Mouse (Mus musculus) fat pad, adult 2 months (tissue): ENCODE results near the gene Cdc42bpg.
"Not testable (repeated sequence)": the region's sequence is repeated elsewhere in the genome, so short reads cannot be mapped to it uniquely, and the experiment has no call there.

ENCODE experiments used
- DNase-seq: peaks from one replicate; pipeline ENCODE4 v3.0.0-alpha.2; 2011; ENCODE audit warnings: low read depth, low spot score; ENCODE audit errors: extremely low read depth

Cdc42bpg gene

DNA sequence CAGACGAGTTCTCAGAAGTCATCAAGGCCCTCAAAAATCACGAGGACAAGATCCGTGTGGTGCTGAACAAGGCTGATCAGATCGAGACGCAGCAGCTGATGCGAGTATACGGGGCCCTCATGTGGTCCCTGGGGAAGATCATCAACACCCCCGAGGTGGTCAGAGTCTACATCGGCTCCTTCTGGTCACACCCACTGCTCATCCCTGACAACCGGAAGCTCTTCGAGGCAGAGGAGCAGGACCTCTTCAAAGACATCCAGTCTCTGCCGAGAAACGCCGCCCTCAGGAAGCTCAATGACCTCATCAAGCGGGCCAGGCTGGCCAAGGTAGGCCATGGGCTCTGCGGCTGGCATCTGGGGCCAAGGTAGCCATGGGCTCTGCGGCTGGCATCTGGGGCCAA, 12.0 kb upstream of the Cdc42bpg start:
- no peak for DNase-seq

DNA sequence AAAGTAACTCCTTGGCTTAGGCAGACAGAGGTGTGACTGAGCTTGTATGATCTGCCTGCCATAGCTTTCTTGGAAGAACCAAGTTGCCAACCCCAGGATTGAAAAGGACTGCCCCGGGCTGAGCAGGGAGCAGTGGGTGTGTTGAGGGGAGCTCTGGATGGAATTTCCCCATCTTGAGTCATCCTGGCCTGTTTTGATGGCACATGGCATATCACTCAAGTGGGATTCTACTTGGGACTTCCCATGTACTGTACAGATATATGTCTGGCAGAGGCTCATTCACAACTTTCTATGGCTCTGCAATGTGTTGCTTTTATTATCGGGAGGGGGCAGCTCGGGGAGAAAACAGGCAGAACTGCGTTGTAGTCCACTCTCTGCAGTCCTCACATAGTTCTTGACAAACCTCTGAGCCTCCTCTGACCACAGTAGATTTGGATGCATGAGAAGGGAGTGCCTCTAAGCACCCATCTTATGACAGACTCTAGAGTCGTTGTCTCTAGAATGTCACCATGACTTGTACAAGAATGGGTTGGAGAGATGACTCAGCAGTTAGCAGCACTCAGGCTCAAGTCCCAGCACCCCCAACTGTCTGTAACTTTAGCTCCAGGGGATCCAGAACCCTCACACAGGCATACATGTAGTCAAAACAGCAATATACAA, 9.6 kb upstream of the Cdc42bpg start:
- DNase-seq = no peak

DNA sequence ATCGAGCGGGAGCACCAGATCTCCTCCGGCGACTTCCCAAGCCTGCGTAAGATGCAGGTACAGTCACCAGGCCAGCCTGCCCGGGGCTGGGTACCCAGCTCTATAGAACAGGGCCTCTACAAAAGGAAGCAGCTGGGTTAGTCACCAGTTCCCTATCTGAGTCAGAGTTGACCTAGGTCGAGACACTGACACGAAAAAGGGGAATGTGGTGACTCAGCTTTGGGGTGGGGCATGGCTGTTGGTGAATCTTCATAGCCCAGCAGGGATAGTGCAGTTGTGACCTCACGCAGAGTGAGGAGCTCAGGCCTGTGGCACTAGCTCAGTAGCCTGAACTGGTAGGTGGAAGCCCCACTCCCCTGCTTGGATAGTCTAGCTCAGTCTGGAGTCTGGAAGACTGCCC, 8.6 kb upstream of the Cdc42bpg start:
- no peak for DNase-seq

DNA sequence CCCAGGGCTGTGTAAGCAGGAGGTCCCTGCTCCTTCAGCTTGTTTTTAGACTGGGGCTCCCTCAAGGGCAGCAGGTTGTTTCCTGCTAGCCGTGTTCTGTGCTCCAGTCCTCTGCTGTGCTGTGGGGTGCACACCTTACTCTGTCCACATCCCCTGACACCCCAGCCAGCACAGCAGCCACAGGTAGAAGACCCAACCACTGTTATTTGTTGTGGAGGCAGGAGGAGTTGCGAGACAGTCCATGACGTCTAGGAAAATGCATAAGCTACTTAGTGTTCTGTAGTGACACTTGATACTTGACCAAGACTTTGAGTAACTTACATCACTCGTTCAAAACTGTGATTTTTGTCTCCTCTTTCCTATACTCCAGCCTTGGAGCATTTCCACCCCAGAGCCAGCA, 7.3 kb upstream of the Cdc42bpg start:
- DNase-seq = no peak

DNA sequence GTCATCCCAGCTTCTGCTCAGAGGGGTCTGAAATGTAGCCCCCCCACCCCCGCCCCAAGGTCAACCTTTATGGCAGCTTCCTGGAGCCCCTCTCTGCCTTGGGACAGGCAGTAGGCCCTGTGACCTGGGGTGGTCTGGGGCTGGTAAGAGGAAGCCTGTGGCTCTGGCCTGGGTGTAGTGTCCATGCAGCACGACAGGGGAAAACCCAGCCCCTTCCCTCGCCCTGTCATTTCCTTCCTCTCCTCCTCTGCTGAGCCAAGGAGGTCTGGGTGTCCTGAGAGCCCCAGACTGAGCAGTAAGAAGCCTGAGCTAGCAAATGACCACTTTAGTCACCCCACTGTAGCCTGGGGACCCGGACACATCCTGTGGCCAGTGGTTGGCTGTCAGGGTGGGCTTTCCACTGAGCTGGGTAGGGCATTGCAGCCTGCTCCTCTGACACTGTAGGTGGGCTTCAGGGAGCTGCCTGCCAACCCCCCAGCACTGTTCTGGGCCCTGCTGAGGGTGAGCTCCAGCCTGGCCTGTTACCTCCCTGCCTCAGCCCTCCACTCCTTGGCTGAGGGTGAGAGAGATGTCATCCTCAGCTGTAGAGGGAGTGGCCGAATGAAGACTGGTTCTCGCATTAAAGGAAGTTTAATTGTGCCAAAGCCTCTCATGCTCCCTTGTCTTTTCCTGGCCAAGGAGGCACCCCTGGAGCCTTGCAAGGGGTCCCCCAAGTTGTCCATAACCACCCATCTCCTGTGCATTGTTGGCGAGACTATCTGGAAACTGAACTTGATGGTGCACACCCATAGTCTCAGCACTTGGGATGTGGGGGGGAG, 6.6 kb upstream of the Cdc42bpg start:
- DNase-seq = no peak

DNA sequence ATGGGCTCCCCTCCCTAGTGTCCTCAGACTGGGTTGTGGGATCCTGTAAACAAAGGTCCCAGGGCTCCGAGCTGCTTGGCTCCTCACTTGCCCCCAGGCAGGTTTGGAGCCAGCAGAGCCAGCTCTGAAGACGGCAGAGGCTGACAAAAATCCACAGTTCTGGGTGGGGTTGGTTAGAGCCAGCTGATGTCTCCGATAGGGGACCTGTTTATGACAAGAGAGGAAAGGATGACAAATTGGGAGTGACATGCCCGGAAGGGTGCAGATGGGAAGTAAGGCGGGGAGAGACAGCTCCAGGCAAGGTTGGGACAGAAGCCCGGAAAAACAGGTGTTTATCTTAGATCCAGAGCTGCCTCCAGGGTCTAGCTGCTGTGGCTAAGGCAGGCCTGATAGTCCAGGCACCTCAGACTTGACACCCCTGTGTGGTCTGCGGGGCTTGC, 5.8 kb upstream of the Cdc42bpg start:
- no peak for DNase-seq

DNA sequence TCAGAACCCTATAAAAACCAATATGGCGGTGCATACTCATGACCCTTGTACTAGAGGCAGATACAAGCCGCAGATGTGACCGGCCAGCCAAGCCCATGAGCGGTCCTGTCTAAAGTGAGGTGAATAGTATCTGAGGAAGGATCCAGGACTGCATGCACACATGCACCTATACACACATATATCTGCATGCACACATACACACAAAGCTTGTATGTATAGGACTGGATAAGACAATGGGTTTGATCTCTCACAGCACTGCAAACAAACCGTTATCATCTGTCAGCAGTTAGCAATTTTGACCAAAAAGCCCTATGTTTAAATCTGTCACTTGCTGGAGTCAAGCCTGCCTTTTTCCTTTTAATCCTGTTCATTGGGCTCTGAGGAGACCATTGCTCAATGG, 4.1 kb upstream of the Cdc42bpg start:
- DNase-seq = no peak

DNA sequence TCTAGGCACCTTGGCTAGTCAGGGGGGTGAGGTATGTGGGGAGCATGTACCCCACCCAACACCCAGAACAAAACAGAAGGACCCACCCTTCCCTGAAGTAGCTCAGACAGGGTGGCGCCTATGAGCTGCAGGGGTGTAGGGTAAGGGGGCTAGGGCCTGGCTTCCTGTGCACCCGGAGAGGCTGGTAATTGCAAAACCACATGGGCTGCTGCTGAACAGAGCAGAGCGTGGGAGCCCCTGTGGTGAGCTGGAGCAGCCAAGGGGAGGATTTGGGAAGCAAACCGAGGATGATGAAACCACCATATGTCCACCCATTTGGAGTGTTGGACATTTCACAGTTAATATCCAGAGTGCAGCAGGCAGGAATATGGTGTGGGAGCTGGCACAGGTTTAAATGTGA, 3.7 kb upstream of the Cdc42bpg start:
- DNase-seq = no peak

DNA sequence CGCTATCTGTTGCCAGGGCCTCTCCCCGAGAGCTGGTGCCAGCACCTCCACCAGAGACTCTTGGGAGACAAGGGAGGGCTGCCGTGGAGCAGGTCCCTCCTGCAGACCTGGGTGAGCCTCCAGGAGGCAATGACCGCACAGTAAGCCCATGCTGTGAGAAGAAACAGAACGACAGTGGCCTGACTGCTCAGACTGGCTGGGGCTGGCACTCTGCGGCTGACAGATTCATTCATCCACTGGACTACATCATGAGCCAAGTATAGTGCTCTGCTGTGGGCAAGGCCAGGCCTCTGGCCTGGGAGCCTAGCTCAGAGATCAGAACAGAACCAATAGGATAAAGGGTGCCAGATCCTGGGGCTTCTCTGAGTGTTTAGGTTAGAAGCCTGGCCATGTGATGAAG, 2.4 kb upstream of the Cdc42bpg start:
- no peak for DNase-seq

DNA sequence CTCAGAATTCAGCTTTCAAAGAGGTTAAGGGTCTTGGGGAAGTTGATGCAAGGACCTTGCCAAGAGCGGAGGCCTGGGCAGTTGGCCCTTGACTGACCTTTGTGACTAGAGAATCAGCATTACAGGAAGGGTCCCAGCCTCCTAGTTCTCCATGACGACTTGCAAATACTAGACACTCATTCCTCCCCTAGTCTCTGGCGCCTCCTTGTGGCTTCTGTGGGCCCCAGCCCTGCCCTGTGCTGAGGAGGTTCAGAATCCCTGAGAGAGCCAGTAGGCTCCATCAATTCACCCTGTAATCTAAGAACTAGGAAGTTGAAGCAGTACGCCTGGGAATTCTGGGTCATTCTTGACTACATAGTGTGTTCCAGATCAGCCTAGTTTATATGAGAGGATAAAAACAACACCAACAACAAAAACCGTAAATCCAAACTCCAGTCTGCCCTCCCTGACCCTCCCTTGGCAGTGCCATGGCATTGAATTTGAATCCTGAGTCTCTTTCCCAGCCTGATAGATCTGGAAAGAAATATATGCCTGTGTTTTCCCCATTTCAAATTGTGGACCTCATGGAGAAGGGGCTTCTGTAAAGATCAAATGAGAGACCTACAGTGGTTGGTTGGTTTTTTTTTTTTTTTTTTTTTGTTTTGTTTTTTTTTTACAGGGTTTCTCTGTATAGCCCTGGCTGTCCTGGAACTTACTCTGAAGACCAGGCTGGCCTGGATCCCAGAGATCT, 1.3 kb upstream of the Cdc42bpg start:
- no peak for DNase-seq

DNA sequence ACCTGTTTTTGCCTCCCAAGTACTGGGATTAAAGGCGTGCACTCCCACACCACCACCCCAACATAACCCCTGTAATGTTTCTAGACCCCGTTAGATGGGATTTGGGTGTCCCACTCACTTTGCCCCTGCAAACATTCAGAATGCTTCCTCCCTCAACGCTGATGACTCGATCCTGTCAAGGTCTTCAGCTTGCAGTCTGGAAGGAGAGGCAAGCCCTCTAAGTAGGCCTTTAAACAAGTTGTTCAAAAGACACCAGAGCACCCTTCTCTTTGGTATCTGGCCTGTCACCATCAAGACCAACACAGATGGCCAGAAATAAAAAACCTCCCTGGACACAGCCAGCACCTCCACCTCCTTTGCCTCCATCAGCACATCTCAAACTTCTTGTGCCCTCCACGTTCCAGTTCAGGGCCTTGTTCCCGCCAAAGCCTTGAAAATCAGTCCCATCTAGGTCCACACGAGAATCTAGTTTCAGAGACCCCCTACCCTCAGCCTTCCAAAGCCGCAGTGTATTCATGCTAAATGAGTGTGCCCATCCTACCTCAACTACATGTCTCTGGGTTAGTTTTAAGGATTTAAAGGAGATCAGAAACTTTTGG, 640 bp upstream of the Cdc42bpg start:
- DNase-seq = no peak

DNA sequence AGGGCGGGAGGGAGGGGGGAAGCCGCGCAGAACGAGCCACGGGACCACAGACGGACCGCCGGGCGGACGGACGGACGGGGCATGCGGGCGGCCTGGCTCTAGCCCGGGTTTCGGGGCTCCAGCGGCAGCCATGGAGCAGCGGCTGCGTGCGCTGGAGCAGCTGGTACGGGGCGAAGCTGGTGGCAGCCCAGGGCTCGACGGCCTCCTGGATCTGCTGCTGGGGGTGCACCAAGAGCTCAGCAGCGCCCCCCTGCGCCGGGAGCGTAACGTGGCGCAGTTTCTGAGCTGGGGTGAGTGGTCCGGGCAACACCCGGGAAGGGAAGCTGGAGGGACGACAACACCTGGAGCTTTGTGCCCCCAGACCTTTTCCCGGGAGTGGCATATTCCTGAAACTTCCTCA, 330 bp downstream of the Cdc42bpg start:
- DNase-seq = no peak

DNA sequence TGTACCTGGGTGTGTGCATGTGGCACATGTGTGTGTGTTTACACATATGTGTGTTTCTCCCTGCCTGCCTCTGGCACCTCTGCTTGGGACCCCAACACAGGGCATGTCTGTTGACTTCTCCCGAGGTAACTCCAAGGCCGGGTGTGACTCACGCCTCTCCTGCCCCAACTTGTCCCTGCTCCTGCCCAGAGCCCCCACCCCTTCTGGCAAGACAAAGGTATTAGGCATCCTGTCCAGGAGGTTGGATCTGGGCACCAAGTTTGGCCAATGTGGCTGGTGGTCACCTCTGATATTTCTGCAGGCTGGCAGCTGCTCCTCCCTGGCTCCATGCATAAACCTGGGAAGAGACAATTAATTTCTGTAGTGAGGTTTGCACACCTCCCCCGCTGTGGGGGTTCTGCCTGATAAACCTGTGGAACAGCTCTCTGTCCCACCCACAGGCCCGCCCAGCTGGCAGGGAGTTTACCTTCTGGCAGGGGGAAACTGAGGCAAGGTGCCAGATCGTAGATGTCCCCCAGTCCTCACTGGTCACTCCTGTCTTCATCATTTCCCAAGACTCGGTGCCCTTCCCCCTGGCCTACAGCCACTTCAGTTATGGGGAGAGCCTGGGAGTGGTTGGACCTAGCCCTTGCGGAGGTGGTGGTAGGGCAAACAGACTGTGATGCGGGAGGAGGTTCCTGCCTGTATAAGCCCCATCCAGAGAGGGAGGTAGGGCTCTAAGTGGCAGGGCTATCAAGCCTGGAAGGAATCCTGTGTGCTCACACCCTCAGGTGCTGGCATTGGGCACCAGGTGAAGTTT, 1.7 kb downstream of the Cdc42bpg start:
- peak; percentile 88 for DNase-seq

DNA sequence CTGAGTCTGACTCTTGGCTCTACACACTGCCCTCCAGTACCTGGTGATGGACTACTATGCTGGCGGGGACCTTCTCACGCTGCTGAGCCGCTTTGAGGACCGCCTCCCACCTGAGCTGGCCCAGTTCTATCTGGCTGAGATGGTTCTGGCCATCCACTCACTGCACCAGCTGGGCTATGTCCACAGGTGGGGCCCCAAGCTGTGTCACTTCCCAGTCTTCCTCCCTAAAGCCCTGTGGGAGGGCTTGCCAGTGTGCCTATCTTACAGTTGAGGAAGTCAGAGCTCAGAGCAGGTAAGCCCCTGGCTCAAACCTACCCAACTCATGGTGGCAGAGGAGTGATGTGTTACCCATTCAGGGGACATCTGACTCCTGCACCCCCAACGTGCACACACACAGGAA, 3.9 kb downstream of the Cdc42bpg start:
- DNase-seq = no peak

DNA sequence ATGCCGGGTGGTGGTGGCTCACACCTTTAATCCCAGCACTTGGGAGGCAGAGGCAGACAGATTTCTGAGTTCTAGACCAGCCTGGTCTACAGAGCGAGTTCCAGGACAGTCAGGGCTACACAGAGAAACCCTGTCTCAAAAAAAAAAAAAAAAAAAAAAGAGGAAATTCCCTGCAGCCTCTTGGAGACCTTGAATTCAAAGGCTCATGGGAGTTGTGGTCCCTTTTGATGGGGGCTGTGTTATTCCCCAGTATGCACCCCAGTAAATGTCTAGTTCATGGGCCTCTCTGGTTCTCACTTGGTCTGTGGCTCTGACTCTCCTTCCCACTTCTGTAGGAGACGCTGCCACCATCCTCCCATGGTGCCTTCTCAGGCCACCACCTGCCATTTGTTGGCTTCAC, 5.5 kb downstream of the Cdc42bpg start:
- not testable (repeated sequence) for DNase-seq

DNA sequence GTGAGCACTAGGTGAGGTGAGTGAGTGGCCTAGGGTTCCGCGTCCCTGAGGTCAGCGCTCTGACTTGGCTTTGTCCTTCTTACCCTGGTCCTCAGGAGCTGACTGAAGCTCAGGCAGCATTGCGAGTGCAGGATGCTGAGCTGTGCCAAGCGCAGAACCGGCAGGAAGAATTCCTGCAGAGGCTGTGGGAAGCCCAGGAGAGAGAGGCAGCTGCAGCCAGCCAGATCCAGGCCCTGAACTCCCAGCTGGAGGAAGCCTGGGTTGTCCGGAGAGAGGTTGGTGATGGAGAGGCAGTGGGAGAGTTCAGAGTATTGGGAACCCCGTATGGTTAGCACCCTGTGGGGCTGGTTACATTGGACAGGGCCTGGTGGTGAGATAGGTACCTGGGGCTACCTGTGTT, 7.5 kb downstream of the Cdc42bpg start:
- no peak for DNase-seq

DNA sequence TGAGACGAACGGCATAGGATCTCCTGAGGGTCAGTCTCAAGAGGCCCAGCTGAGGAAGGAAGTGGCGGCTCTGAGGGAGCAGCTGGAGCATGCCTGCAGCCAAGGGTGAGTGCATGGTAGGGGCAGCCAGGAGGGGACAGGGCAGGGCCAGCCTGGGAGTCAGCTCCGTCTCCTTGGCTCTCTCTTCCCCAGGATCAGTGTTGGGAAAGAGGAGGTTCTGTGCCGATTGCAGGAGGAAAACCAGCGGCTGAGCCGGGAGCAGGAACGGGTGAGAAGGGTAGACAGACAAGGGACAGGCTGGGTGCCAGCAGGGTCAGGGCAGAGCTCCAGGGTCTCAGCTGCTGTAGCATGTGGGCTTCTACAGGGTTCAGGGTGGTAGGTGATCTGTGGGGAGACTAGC, 8.3 kb downstream of the Cdc42bpg start:
- no peak for DNase-seq

DNA sequence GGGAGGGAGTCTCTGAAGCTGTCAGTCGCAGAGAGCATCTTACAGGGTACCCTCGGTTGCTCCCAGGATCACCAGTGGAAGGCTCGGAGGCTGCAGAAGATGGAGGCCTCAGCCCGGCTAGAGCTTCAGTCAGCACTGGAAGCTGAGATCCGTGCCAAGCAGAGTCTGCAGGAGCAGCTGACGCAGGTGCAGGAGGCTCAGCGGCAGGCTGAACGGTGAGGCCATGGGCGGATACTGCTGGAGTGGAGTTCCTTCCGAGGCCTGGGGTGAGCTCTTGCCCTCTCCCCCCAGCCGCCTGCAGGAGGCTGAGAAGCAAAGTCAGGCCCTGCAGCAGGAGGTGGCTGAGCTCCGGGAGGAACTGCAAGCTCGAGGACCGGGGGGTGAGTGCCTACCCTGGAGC, 9.3 kb downstream of the Cdc42bpg start:
- DNase-seq = no peak

DNA sequence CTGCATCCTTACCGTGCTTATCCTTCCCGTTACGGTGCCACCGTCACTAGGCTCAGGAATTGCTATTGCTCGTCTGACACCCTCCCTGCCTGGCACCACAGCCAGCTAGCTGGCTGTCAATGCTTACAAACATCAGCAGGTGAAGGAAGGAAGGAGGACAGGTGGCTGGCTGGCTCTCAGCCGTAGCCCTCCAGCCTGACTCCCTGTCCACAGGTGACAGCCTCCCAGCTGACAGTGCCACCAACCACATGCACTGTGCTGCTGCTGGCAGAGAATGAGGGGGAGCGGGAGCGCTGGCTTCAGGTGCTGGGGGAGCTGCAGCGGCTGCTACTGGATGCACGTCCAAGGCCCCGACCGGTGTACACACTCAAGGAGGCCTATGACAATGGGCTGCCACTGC, 11.9 kb downstream of the Cdc42bpg start:
- DNase-seq = no peak

DNA sequence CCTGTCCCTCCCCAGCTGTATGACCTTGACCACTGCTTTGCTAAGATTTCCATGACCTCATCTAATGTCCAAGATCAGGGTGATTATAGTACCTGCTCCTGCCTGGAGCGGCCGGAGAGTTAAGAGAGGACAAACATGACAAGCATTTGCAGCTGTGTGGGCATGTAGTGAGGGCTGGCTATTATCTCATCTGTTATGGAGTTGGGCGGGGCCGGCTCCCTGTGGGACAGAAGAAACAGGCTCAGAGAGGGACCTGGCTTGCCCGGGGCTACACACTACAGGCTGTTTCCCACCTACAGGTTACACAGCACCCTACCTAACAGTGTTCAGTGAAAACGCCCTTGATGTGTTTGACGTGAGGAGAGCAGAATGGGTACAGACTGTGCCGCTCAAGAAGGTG, 15.1 kb downstream of the Cdc42bpg start:
- DNase-seq = no peak
